8 mouse cellular contexts compared by ENCODE assay signal in genomic region chr11:118775753-118776152, GRCm38 (mm10).
DNase-seq lines count a peak whose midpoint lies in the region; ATAC-seq lines count a peak whose summit lies in the region.

No protein-coding gene starts in this region.

- ATAC-seq in erythroid progenitor cell, adult 5-6 weeks (replicated peaks; ENCODE audit: low FRiP score, poor library complexity, severe bottlenecking) = 0 out of 2 replicates have a peak, but pooled peaks have one; percentile 14
- ATAC-seq in megakaryocyte-erythroid progenitor cell, adult 5-6 weeks (replicated peaks; ENCODE audit: low FRiP score, low TSS enrichment, poor library complexity, severe bottlenecking) = peak; percentile 51; the same call in 1 of the 2 replicates

- peak; percentile 29 for DNase-seq in adrenal gland, postnatal 14 days
- DNase-seq in adrenal gland, postnatal 4 days (ENCODE audit: low spot score in 2 of 2) = no peak
- peak; percentile 11 for DNase-seq in ovary, postnatal 10 days (ENCODE audit: low spot score)
- no peak for DNase-seq in ovary, adult 18-20 months (ENCODE audit: low spot score)
- peak; percentile 19 for DNase-seq in thymus, postnatal 25 days
- DNase-seq in urinary bladder, postnatal 25 days (ENCODE audit: low spot score) = no peak

Comparison
In these comparisons a context has a peak if more than half of its experiments do, and no peak if none do; other contexts are left out.
1. DNase-seq: peak in adrenal gland, postnatal 14 days (single experiment), ovary, postnatal 10 days (single experiment) and thymus, postnatal 25 days (single experiment); none in adrenal gland, postnatal 4 days (0 of 2), ovary, adult 18-20 months (single experiment) and urinary bladder, postnatal 25 days (single experiment).